ENCODE assay signal across 25 mouse cellular contexts in the genomic region with DNA sequence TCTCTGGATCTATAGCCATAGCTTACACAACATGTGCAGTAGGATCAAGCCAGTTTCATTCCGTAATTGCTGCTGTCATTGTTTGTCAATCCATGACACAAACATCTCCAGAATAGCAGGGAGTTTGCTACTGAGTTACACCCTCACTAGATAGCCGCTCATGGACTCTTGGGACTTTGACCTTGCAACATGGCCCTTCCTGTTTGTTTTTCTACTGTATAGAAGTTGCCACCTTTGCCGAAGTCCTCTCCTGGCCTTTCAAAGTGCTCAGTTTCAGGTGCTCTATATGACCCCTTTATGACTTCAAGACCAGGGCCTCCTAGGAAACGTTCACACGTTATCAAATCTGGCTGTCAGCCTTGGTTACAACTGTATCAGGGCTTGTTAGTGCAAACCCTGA.
"Had no signal": no experiment of that assay in that cellular context is flagged by ENCODE, and none has a peak within 500 bp of the region (broad histone marks: within the 10 kb centered on the region; RNA-seq: fewer than 3 reads in every experiment).

No protein-coding gene starts in this region.

- H3K9me3 ChIP-seq: heart, embryonic 13.5 days; heart, embryonic 15.5 days; hindbrain, embryonic 13.5 days; hindbrain, embryonic 15.5 days; kidney, embryonic 15.5 days; limb, embryonic 13.5 days; limb, embryonic 15.5 days; liver, embryonic 13.5 days; liver, embryonic 15.5 days had no signal

- H3K27me3 ChIP-seq: heart, embryonic 13.5 days; heart, embryonic 15.5 days; hindbrain, embryonic 13.5 days; hindbrain, embryonic 15.5 days; kidney, embryonic 15.5 days; limb, embryonic 13.5 days; limb, embryonic 15.5 days; liver, embryonic 13.5 days; liver, embryonic 15.5 days had no signal

- H3K4me1 ChIP-seq: heart, embryonic 13.5 days; heart, embryonic 15.5 days; hindbrain, embryonic 13.5 days; hindbrain, embryonic 15.5 days; kidney, embryonic 15.5 days; limb, embryonic 13.5 days; limb, embryonic 15.5 days; liver, embryonic 13.5 days; liver, embryonic 15.5 days had no signal

- H3K9ac ChIP-seq: heart, embryonic 13.5 days; heart, embryonic 15.5 days; hindbrain, embryonic 13.5 days; hindbrain, embryonic 15.5 days; kidney, embryonic 15.5 days; limb, embryonic 13.5 days; limb, embryonic 15.5 days; liver, embryonic 13.5 days; liver, embryonic 15.5 days had no signal

- DNase-seq: gastrocnemius, postnatal 14 days; gastrocnemius, postnatal 36 days; heart, adult 11 months; heart, adult 2 months; heart, postnatal 14 days; heart, postnatal 36 days; kidney, adult 2 months; kidney, adult 9 months; kidney, postnatal 14 days; kidney, postnatal 36 days; layer of hippocampus, adult 9-11 months; layer of hippocampus, postnatal 36 days; left cerebral cortex, postnatal 4 days; liver, embryonic 13.5 days had no signal

- H3K27ac ChIP-seq: heart, adult 2 months; heart, embryonic 13.5 days; heart, embryonic 15.5 days; hindbrain, embryonic 13.5 days; hindbrain, embryonic 15.5 days; hindbrain, postnatal 0 days; kidney, embryonic 15.5 days; kidney, postnatal 0 days; limb, embryonic 13.5 days; limb, embryonic 15.5 days; liver, embryonic 13.5 days; liver, embryonic 15.5 days had no signal

- H3K4me3 ChIP-seq: heart, adult 2 months; heart, embryonic 13.5 days; heart, embryonic 15.5 days; hindbrain, embryonic 13.5 days; hindbrain, embryonic 15.5 days; kidney, embryonic 15.5 days; limb, embryonic 13.5 days; limb, embryonic 15.5 days; liver, embryonic 13.5 days; liver, embryonic 15.5 days had no signal

- H3K36me3 ChIP-seq: heart, embryonic 13.5 days; heart, embryonic 15.5 days; hindbrain, embryonic 13.5 days; hindbrain, embryonic 15.5 days; kidney, embryonic 15.5 days; limb, embryonic 13.5 days; limb, embryonic 15.5 days; liver, embryonic 13.5 days; liver, embryonic 15.5 days had no signal

- H3K4me2 ChIP-seq: heart, embryonic 11.5 days; heart, embryonic 13.5 days; heart, embryonic 15.5 days; hindbrain, embryonic 13.5 days; hindbrain, embryonic 15.5 days; kidney, embryonic 15.5 days; limb, embryonic 13.5 days; limb, embryonic 15.5 days; liver, embryonic 13.5 days; liver, embryonic 15.5 days had no signal

- ATAC-seq: hindbrain, postnatal 0 days had no signal
